Mouse (Mus musculus): ENCODE measurements around the gene Tmem239.

The Tmem239 gene

DNA sequence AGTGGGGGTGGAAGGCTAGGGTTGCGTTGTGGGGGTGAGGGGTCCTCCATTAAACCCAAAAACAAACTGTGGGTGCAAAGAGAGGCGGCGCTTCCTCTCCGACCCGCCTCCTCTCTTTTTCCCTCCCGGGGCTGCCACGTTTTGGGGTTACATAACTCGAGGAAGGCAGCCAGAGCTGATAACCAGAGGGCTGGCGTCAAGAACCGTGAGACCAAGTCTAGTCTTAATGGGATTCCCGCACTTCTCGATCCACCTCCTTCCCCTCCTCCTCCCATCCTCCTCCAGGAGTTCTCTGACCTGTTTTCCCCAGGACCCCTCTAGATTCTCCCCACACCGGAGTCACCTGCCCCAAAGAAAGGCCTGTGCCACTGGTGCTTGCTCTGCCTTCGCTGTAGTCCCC is 8.2 kb upstream of the Tmem239 start:
- no peak for TF ChIP-seq GATA4 (IDR thresholded peaks at IDR 0.05; ENCODE audit: insufficient replicate concordance, low read length)

DNA sequence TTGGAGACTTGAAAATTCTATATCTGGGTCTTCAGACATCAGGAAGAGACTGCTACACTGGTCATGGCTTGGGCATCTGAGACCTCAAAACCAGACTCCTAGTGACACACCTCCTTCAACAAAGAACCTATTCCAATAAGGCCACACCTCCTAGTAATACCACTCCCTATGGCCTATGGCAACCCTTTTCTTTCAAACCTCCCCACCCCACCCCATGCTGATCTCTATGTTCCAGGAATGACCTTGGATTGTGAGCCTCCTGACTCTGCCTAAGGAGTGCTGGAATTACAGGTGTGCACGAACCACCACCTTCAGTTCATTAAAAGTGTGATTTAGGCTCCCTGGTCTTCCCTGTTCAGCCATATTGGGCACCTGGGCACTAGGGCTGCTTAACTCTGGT is 6.2 kb upstream of the Tmem239 start:
- TF ChIP-seq GATA4 (IDR thresholded peaks at IDR 0.05; ENCODE audit: insufficient replicate concordance, low read length), result no peak

DNA sequence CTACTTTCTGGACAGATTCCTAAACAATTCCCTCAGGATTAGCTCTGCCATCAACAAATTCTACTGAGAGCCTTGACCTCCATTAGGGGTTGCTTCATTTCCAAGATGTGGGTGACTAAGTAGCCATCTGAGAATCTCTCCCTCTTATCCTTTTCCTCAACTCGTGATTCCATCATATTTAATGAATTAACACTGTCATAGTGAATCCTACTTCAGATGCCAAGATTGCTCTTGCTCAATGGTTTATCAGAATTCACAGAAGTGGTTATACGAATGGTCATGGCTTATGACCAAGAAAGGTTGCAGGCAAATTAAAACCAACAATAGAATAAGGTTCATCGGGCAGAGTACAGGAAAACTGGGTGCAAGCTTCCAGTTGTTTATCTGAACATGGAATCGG is 4.4 kb upstream of the Tmem239 start:
- no peak for TF ChIP-seq GATA4 (IDR thresholded peaks at IDR 0.05; ENCODE audit: insufficient replicate concordance, low read length)

DNA sequence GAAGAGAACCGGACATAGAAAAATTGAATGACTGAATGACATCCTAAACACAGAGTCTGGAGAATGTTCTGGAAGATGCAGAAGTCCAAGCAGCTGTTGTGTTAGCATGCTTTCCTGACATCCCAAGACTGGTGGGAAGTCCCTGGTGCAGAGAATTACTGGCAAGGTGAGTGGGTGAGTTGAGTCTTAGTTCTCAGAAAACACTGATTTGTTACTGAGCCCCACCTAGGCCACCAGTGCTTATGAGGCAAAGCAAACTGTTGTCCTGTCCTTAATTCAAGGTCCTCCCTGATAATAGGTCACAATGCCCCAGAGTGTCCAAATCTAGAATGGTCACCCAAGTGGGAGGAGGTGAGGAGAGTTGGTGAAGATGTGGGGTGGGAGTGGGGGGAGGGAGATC is 1.3 kb upstream of the Tmem239 start, which contains the start of the genes Gm28372 and 1700020A23Rik:
Gm28372 (plus strand) TSS at position 301 of the 400 bp plus-strand sequence.
1700020A23Rik (plus strand) TSS at position 321 of the 400 bp plus-strand sequence.
- no peak for TF ChIP-seq GATA4 (IDR thresholded peaks at IDR 0.05; ENCODE audit: insufficient replicate concordance, low read length)

DNA sequence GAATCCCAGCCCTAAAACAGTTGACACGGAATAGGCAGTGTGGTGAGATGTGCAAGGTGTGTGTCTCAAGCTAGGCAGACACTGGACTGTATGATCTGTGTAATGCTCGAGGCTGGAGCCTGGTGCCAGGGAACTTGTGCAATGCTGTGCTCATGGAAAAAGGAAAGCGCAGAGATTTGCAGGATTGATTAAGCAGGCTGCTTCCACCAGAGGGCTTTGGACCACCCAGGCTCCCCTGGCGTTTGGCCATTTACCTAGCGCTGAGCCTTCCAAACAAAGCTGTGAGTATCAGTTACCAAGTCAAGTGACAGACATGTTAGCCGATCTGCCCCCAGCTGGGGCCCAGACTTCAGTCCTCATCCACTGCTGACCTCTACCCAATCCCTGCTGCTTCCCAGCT is 1.9 kb downstream of the Tmem239 start:
- no peak for TF ChIP-seq GATA4 (IDR thresholded peaks at IDR 0.05; ENCODE audit: insufficient replicate concordance, low read length)

DNA sequence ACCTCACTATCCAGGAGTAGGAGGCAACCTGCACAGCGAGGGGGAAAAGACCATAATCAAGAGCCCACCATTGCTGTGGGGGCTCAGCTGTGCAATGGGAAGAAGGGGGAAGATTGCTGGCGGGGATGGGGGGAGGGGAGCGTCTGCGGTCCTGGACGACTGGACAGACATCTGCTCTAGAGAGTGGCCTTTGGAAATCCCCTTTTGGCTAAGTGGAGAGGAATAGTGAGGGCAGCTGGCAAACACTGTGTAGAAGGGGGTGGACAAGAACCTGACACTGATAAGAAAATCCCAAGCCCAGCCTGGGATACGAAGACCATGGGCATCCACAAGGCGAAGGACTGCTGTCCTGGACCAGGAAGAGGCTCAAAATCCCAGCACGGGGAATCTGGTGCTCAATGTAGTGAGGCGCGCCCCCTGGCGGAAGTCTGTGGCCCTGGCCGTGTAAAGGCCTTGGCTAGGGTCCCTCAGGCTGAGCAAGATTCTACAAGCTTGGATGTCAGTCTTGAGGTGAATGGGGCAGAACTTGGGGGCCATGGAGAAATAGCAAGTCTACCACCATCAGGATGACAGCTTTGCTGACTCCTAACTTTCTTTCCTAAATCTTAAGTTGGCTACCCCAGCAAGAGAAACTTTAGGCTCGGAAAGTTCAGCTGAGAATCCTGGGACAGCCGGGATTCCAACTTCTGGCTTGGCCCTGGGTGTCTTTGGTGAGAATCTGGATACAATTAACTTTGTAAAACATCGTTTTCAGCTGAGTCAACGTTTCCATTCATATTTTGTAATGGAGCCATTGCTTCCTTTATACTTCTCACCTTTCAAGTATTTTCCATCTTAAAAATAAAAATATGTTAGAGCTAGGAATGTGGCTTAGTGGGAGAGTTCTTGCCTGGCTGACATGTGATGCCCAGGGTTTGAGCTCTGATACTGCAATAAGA is 5.5 kb downstream of the Tmem239 start:
- TF ChIP-seq GATA4 (IDR thresholded peaks at IDR 0.05; ENCODE audit: insufficient replicate concordance, low read length), result no peak

DNA sequence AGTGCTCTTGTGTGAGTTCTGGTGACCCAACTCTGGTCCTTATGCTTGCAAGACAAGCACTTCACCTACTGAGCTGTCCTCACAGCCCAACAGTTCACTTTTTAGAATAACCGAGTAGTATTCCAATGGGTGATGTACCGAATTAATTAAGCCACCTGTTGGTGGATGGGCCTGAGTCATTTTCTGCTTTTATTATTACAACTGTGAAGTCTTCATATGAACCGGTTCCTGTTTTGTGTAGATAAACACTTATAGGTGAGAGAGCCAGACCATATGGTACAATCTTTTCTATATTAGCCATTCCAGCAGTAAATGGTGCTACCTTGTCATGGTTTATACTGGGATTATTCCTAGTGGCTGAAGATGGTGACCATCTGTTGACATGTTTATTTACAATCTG is 6.5 kb downstream of the Tmem239 start:
- no peak for TF ChIP-seq GATA4 (IDR thresholded peaks at IDR 0.05; ENCODE audit: insufficient replicate concordance, low read length)

DNA sequence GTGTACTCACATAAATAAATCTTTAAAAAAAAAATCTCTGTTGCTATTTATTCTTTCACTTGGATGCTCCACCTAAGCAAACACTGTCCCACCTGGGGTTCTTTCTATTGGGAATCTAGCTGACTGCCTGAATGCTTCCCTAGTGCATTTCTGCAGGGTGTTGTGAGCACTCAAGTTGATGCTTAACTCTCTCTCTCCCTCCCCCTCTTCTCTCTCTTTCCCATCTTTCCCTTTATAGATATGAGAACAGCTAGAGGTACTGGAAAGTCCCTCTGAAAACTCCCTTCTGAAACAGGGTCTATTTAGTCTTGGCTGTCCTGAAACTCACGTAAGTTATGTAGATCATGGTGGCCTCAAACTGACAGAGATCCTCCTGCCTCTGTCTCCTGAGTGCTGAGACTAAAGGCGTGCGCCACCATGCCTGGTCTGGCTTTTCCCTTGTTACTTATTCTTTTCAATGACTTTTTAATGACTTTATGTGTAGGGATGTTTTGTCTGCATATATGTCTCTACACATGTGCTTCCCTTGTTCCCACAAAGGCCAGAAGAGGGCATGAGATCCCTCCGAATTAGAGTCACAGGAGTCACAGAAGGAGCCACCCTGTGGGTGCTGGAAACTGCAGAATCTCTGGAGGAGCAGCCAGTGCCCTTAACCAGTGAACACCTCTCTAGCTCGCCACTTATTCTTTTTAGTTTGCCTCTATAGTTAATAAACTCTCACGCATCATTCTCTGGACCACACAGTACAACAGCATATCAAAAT is 8.0 kb downstream of the Tmem239 start:
- TF ChIP-seq GATA4 (IDR thresholded peaks at IDR 0.05; ENCODE audit: insufficient replicate concordance, low read length), result no peak

DNA sequence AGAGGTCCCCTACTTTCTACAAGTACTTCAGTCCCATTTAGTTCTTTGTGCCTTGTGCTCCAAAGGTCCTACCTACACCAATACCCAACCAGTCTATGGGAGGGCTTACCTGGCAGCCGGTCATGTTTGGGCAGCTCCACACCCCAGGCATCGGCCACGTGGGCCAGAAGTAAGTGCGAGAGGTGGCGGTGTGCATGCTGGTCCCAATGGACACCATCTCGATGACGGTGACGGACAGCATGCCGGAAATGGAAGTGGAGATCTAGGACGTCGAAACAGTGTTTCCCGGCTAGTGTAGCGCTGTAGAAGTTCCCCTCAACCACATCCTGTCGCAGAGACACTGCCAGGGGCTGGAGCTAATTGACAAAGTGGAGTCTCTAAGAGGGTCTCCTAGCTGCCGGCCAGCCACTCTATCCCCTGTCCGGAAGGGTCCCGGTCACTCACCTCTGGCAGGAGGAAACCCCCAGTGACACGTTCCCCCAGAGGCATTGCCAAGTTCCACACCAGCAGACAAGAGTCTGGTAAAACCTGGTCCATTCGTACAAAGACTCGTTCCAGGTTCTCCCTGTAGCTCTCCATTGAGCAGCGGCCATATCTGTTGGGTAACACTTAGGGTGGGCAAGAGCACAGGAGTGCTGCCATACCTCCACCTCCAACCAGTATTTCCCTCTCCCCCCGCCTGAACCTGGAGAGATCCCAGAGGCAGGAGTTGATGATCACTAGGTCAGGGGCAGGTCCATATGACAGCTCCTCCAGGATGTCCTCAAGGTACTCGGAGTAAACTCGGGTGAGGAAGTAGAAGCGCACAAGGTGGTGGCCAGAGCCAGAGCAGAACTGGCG is 15.7 kb downstream of the Tmem239 start:
- no peak for TF ChIP-seq GATA4 (IDR thresholded peaks at IDR 0.05; ENCODE audit: insufficient replicate concordance, low read length)

DNA sequence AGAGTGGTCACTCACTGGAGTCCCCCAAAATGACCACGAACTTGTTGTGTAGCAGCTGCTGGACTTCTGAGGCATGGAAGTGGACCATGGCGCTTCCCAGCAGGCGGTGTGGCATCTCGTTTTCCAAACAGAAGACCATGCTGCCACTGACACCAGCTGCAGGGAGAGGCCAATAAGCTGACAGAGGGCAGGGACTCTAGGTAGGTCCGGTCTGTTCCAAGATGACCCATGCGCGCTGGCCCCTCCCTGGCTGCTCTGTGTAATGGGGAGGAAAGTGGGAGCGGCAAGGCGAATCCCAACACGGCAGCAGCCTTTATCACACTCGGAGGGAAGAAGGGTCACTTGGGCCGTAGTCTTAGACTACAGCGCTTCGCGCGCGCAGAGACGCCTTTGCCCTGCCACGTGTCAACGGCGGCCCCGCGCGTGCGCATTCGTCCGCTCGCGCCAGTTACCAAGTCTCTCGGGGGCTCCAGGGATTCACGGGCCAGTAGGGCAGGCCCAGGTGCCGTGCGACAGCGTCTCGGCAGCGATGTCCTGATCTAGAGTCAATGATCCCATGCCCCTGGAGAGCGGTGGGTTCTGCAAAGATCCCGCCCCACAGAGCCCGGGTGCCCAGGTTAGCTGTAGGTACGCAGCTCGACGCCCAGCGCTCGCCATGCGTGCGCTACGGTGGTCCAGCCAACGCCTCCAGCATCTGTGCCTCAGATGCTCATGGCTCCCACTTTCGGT is 17.3 kb downstream of the Tmem239 start:
- TF ChIP-seq GATA4 (IDR thresholded peaks at IDR 0.05; ENCODE audit: insufficient replicate concordance, low read length), result no peak

DNA sequence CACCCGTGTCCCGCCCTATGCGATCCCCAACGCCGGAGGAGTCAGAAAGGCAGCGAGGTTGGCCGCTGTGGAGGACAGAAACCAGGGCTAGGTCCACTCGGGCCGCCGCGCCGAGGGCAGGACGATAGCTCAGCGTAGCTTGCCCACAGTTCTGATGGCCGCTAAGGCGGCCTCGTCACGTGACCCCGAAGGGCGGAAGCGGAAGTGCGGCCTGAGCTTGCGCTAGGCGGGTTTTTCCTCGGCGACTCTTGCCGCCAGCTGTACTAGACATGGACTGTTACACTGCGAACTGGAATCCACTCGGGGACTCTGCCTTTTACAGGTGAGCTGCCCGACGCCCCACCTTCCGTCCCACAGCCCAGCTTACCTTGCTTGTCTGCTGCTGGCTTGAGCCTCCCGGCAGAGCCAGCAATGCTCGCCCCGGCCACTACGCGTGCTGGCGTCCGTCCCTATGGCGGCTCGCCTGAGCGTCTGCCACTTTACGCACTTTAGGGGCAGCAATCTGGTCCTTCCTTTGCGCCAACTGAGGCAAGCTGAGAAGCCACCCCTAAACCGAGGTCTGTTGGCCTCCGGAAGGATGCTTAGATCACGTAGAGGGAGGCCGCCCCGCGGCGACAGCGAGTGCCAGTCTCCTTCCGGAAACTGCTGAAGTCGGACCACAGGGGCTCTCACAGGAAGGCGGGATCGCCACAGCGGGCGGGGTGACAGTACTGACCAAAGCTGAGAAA is 18.0 kb downstream of the Tmem239 start, which contains the start of the genes Vps16 and Pced1a:
Vps16 (plus strand) TSS at position 214 of the 728 bp plus-strand sequence.
Pced1a (minus strand) TSS at position 576 of the 728 bp plus-strand sequence.
- peak; percentile 7; the same call in 1 of the 2 replicates for TF ChIP-seq GATA4 (IDR thresholded peaks at IDR 0.05; ENCODE audit: insufficient replicate concordance, low read length)

DNA sequence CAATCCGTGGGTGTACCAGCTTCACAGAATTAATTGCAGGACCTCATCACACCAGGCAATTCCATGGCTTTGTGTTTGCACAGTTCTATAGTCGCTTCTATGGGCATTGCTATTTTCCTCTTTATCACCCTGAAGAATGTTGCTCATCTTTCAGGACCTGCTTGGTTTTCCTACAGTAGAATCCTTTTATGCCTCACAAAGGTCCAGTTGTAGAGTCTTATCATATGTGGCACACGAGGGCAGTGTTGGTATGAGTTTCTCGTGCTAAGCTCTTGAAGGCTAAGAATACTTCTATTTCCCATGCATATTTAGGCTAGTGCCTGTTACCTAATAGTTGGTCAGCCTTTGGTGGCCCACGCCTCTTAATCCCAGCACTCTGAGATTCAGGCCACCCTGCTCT is 18.8 kb downstream of the Tmem239 start:
- TF ChIP-seq GATA4 (IDR thresholded peaks at IDR 0.05; ENCODE audit: insufficient replicate concordance, low read length), result no peak

DNA sequence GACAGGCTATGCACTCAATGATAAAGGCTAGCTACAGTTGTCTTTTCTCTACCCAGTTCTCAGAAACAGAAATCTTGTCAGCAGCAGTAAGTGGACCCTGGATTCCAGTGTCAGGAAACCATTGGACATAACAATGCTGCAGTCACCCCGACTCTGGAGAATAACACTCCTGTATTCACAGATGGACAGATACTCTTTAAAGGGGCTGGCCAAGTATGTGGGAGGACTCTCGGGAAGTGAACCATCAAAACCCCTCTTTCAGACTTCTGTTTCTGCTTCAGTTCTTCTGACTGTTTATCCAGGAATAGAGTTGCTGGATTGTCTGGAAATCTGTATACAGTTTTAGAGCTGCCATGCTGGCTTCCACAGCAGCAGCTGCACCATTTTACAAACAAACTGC is 23.6 kb downstream of the Tmem239 start:
- no peak for TF ChIP-seq GATA4 (IDR thresholded peaks at IDR 0.05; ENCODE audit: insufficient replicate concordance, low read length)

DNA sequence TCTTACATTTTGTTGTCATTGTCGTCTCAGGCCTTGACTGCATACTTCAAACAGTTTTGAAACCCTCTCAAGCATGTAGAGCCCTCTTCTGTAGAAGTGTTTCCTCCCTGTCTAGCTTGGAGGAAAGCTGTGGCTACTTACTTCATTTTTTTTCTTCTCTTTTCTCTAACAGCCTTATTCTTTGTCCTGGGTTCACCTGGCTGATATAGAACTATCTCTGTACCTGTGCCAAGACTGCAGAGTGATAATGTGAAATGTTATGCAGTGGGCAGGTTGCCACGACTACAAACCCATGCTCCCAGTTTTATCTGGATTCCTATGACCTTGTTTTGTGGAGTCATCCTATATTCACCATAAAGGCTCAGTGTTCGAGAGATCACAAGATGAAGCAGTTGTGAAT is 24.2 kb downstream of the Tmem239 start:
- no peak for TF ChIP-seq GATA4 (IDR thresholded peaks at IDR 0.05; ENCODE audit: insufficient replicate concordance, low read length)
